Mouse (Mus musculus): ENCODE results near the gene Wscd1.
"Not testable (repeated sequence)": the region's sequence is repeated elsewhere in the genome, so short reads cannot be mapped to it uniquely, and the experiment has no call there.

Wscd1 gene

DNA sequence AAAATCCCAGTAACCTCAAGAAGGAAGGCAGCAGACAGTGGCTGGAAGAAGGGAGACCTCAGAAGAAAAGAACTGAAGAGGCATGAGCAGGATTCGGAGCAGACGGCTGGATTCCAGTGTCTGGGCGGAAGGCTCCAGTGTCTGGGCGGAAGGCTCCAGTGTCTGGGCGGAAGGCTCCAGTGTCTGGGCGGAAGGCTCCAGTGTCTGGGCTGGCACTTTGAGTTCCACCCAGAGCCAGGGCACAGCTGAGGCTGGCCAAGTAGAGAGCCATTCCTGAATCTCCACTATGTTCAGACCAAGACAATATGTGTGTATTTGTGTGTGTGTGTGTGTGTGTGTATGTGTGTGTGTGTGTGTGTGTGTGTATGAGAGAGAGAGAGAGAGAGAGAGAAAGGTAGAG lies 71.8 kb downstream of the Wscd1 start:
- DNase-seq (ENCODE audit: low read depth in 2 of 2, low spot score in 2 of 2): not testable (repeated sequence)

GRCm38 (mm10) chr11:71822031-71822430 lies 72.3 kb downstream of the Wscd1 start:
- DNase-seq (ENCODE audit: low read depth in 2 of 2, low spot score in 2 of 2): no peak

- no peak for DNase-seq (ENCODE audit: low read depth in 2 of 2, low spot score in 2 of 2)
Observed at GRCm38 (mm10) chr11:71824971-71825370, 75.3 kb downstream of the Wscd1 start.
